Mouse (Mus musculus): Measurements from ENCODE around the gene Tmem135.

DNA sequence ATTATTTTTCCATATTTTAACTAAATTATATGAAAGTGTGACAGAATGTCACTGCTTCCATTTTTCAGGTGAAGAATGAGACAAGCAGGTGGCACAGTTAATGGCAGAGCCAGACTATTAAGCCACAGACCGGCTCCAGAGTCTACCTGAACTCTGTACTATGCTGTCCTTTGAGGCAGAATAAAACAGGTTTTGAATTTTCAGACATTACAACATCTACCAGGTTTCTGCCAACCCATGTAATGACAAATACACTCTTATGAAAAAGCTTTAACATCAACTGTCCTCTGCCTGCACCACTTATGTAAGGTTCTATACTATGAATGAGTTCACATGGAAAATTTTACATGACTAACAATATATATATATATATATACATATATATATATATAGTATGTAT lies 100.3 kb downstream of the Tmem135 start:
- TF ChIP-seq CTCF (IDR thresholded peaks at IDR 0.05; ENCODE audit: control insufficient read depth, insufficient read depth, low read length) (no peak), POLR2A (IDR thresholded peaks at IDR 0.05; ENCODE audit: borderline replicate concordance, control insufficient read depth, low read depth, low read length) (no peak)

All from bone marrow, adult 2 months (tissue).